Mouse (Mus musculus) brown adipose tissue, adult 24 weeks (tissue): ENCODE results near the gene Ehd4. TPM values are rescaled to one million over a fixed set of nuclear protein-coding genes. Genes with fewer than 3 reads are reported as not detected.
A peak's percentile ranks its signal among the peaks of the same experiment; 100 is the strongest.

ENCODE experiments used
- H3K27ac ChIP-seq: fragments of 200-500 bp; replicated peaks from 2 replicates; pipeline ENCODE4 v1.5.1; 2012; ENCODE audit warnings: low read depth, mild to moderate bottlenecking, low read length
- H3K4me1 ChIP-seq: fragments of 200-500 bp; 2 replicates; pipeline ENCODE4 v1.6.1; 2012; ENCODE audit warnings: low read length, mixed read lengths; ENCODE audit not compliant: control insufficient read depth, insufficient read depth, insufficient read length
- H3K4me3 ChIP-seq: fragments of 200-500 bp; 2 replicates; pipeline ENCODE4 v1.5.1; 2012; ENCODE audit warnings: low read depth, mild to moderate bottlenecking, low read length, moderate library complexity; ENCODE audit not compliant: insufficient read depth
- polyA plus RNA-seq: library from polyadenylated mRNA; stranded (reverse); fragments of >200 nt; gene quantifications from 2 replicates; pipeline ENCODE4 v1.2.4, GENCODE M21; 2012; ENCODE audit not compliant: missing spikeins, insufficient read depth, insufficient read length

Ehd4 gene
- 10.6 and 11.7 TPM in 2 replicates for polyA plus RNA-seq

DNA sequence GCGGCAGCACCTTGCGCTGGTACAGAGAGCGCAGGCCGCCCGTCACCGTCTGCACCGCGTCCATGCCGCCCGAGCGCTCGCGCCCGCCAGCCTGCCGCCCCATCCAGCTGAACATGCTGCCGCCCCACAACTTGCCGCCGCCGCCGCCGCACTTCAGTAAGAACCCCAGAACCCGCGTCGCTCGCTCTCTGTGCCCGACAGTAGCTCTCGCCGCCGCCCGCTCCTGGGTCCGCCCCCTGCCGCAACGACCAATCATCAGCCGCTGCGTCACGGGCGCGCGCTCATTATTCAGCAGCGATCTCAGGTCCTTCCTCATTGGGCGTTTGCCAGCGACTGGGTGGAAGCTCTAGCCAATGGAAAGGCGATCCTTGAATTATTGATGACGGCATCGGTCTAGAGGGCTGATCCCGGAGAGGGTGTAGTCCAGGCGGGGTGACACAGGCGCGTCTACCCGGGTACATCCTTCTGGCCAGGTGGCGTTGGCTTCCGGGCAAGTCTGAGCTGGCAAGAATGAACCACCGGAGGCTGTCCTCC is at the start of gene Ehd4:
Ehd4 (minus strand) TSS at position 246 of the 534 bp plus-strand sequence.
- Histone ChIP-seq H3K27ac (peak within 1 kb of the TSS; percentile 40), H3K4me1 (no peaks in the 10 kb centered on the region), H3K4me3 (peak within 1 kb of the TSS; percentile 81)

DNA sequence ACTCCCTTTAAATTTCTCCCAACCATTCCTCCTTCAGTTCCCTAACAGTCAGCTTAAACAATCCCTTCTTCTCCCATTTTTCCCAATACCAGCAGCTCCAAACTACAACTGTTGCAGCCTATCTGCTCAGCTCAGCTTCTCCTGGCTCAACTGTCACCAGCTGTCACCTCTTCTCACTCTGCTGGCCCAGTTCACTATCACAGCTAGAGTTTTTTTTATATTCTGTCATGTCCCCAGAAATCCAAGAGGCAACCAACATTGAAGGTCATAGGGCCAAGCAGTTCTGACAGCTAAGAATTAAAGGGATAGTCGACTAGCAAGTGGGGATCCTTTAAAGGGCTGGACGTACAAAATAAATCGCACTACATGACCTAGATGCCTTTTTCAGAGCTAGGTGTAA is 49.3 kb upstream of the Ehd4 start:
- Histone ChIP-seq H3K4me1 (no peaks in the 10 kb centered on the region), H3K27ac (no peak overlapping the region), H3K4me3 (no peak overlapping the region)

DNA sequence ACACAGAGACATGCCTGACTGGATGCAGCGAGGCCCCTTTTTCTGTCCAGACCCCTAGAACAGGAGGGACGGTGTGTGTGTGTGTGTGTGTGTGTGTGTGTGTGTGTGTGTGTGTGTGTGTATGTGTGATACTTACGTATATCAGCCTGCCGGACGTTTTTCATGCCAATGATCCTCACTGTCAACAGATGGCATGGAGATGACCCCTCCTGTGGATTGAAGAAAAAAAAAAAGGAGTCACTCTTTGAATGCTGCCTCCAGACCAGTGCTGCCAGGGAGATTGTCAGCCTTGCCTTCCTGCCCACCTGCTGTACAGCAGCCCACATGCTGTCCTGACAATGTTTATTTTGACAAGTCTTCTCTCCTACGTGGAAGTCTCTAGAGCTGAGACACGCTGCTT is 45.7 kb upstream of the Ehd4 start:
- H3K4me3 ChIP-seq = no peak overlapping the region

GRCm38 (mm10) chr2:120188174-120188573 is 33.8 kb upstream of the Ehd4 start:
- no peak overlapping the region for H3K27ac ChIP-seq
- no peak overlapping the region for H3K4me3 ChIP-seq

More for the DNA sequence above, 45.7 kb upstream of the Ehd4 start:
- H3K27ac ChIP-seq = no peak overlapping the region
- no peaks in the 10 kb centered on the region for H3K4me1 ChIP-seq

DNA sequence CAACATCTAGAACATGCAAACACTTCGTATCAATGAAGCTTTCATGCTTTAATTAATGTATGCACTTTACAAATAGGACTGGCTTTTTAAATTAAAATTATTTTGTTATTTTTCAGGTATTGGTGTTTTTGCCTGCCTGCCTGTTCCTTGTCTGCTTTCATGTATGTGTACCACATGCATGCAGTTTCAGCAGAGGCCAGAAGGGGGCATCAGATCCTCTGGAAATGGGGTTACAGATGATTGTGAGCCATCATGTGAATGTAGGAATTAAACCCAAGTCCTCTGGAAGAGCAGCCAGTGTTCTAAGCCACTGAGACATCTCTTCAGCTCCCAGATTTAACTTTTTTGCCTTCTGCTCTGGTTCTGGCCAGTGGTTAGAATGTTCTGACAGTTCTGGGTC is 33.2 kb upstream of the Ehd4 start:
- Histone ChIP-seq H3K4me1 (no peaks in the 10 kb centered on the region), H3K4me3 (no peak overlapping the region), H3K27ac (no peak overlapping the region)

More at GRCm38 (mm10) chr2:120188174-120188573, 33.8 kb upstream of the Ehd4 start:
- H3K4me1 ChIP-seq = no peaks in the 10 kb centered on the region

- H3K27ac ChIP-seq = no peak overlapping the region
- no peak overlapping the region for H3K4me3 ChIP-seq
- H3K4me1 ChIP-seq = no peaks in the 10 kb centered on the region
These were observed 31.3 kb upstream of the Ehd4 start for GRCm38 (mm10) chr2:120185527-120186276.

DNA sequence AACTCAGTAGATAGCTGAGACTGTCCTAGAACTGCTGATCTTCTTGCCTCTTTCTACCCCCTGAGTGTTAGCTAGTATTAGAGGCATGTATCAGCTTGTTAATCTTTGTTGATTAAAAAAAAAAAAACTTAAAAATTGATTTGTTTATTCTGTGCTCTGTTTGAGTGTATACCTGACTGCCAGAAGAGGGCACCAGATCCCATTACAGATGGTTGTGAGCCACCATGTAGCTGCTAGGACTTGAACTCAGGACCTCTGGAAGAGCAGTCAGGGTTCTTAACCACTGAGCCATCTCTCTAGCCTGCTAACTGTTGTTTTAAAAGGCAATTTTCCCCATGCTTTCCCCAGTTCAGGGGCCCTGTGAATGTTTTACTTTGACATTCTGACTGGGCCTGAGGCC is 24.5 kb upstream of the Ehd4 start:
- no peaks in the 10 kb centered on the region for H3K4me1 ChIP-seq
- no peak overlapping the region for H3K4me3 ChIP-seq
- no peak overlapping the region for H3K27ac ChIP-seq

- Histone ChIP-seq H3K4me1 (no peaks in the 10 kb centered on the region), H3K27ac (no peak overlapping the region), H3K4me3 (no peak overlapping the region)
These were observed 19.3 kb upstream of the Ehd4 start for GRCm38 (mm10) chr2:120173718-120174117.

GRCm38 (mm10) chr2:120171362-120171761 is 17.0 kb upstream of the Ehd4 start:
- H3K27ac ChIP-seq = no peak overlapping the region
- H3K4me3 ChIP-seq = no peak overlapping the region
- no peaks in the 10 kb centered on the region for H3K4me1 ChIP-seq

DNA sequence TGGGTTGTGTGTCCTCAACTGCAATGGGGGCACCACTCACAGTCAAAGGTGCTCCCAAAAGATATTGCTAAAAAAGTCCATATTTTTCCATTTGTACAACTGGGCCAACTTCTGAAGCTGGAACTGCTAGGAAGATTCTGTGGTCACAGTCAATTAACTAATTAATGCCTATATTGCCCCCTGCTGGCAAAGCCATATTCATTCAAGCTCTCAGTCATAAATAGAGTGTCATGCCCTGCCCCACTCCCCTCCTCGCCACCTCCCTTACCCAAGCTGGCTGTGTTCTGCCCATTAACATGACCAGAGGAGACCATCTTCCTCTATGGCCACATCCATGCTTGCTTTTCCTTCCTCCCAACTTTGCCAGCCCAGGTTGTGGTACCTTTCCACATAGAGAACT is 16.3 kb upstream of the Ehd4 start:
- H3K4me3 ChIP-seq = no peak overlapping the region
- H3K4me1 ChIP-seq = no peaks in the 10 kb centered on the region
- H3K27ac ChIP-seq = no peak overlapping the region

GRCm38 (mm10) chr2:120169382-120169781 is 15.0 kb upstream of the Ehd4 start:
- no peaks in the 10 kb centered on the region for H3K4me1 ChIP-seq
- H3K27ac ChIP-seq = no peak overlapping the region
- H3K4me3 ChIP-seq = no peak overlapping the region

- H3K4me3 ChIP-seq = no peak overlapping the region
- no peaks in the 10 kb centered on the region for H3K4me1 ChIP-seq
- H3K27ac ChIP-seq = no peak overlapping the region
These were observed 13.4 kb upstream of the Ehd4 start for GRCm38 (mm10) chr2:120167763-120168162.

DNA sequence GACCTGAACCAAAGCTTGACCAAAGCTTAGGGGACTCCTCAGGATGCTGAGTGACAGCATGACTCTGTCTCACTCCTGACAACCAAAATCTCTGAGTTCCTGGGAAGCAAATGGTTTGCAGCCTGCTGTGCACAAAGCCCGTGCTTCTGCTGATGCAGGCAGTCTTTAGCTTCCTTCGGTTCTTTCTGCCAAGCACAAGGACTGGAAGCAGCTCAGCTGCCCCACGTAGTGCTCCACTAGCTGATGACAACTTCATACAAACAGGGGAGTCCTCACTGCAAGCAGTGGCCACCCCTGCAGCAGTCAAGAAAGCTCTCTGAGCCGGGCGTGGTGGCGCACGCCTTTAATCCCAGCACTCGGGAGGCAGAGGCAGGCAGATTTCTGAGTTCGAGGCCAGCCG is 11.1 kb upstream of the Ehd4 start:
- Histone ChIP-seq H3K4me3 (no peak overlapping the region), H3K4me1 (no peaks in the 10 kb centered on the region), H3K27ac (no peak overlapping the region)

DNA sequence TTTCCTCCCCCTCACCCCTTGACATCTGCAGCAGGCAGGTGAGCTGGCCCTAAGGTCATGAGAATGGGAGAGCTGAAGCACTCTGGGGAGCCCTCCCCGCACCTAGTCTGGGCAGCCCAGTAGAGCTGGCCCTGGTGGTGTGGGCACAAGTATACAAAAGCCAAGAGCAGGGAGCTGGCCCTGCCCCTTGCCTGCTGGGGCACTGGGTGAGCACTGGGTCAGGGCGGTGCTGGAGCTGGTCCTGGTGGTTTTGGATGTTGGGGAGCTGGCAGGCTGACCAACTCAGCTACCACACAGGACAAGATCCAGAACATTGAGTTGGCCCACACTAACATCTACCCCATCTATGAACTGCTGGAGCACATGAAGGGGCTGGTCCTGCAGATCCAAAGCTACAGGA is 5.0 kb upstream of the Ehd4 start:
- no peaks in the 10 kb centered on the region for H3K4me1 ChIP-seq
- H3K27ac ChIP-seq = peak overlapping the region; percentile 59
- H3K4me3 ChIP-seq = no peak overlapping the region

DNA sequence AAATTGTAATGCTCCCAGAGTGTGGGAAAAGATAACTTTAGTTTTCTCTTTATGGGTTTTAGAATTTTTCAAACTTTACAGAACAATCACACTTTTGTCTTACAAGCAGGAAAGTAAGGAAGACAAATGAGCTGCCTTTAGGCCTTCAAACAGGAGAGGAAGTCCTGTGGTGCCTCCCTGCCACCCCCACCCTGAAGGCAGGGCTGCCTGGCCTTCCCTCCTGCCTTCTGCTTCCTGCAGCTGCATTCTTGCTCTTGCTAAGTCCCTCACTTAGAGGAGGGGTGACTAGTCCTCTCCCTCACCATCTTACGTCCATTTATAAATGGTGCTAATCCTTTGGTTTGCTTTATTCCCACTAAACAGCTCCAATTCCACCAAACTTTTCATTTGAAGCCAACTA is 4.4 kb upstream of the Ehd4 start:
- Histone ChIP-seq H3K4me1 (no peaks in the 10 kb centered on the region), H3K4me3 (no peak overlapping the region), H3K27ac (no peak overlapping the region)

GRCm38 (mm10) chr2:120158016-120158415 is 3.6 kb upstream of the Ehd4 start:
- H3K27ac ChIP-seq = no peak overlapping the region
- H3K4me3 ChIP-seq = no peak overlapping the region
- no peaks in the 10 kb centered on the region for H3K4me1 ChIP-seq
